Mouse (Mus musculus) liver, postnatal 0 days (tissue): ENCODE data around the gene Mast3. TPM values are rescaled to one million over a fixed set of nuclear protein-coding genes. Genes with fewer than 3 reads are reported as not detected.
A peak's percentile ranks its signal among the peaks of the same experiment; 100 is the strongest.

Source experiments
- ATAC-seq: fragments of 200-750 bp; cut with Nextera tagmentation; 2 replicates; pipeline ENCODE4 v1.8.0; 2017; ENCODE audit warnings: mild to moderate bottlenecking, moderate library complexity
- DNase-seq: peaks from one replicate; pipeline ENCODE4 v3.0.0-alpha.2; 2016
- H3K27ac ChIP-seq: fragments of 300-500 bp; sonication (generic); 2 replicates; pipeline ENCODE4 v1.5.1; 2014; ENCODE audit warnings: antibody characterized with exemption, moderate library complexity, mild to moderate bottlenecking, low read depth
- H3K27me3 ChIP-seq: fragments of 300-500 bp; sonication (generic); 2 replicates; pipeline ENCODE4 v1.6.1; 2014; ENCODE audit warnings: low read length, control low read depth, mixed read lengths; ENCODE audit not compliant: insufficient read depth
- H3K36me3 ChIP-seq: fragments of 300-500 bp; sonication (generic); replicated peaks from 2 replicates; pipeline ENCODE4 v1.6.1; 2014; ENCODE audit warnings: mild to moderate bottlenecking, control low read depth, low read length, moderate library complexity, mixed read lengths; ENCODE audit not compliant: insufficient read depth
- H3K4me1 ChIP-seq: fragments of 300-500 bp; sonication (generic); 2 replicates; pipeline ENCODE4 v1.6.1; 2014; ENCODE audit warnings: antibody characterized with exemption, mild to moderate bottlenecking, control low read depth; ENCODE audit not compliant: insufficient read depth
- H3K4me2 ChIP-seq: fragments of 300-500 bp; sonication (generic); 2 replicates; pipeline ENCODE4 v1.6.1; 2014; ENCODE audit warnings: low read depth, mild to moderate bottlenecking, low read length, moderate library complexity, mixed read lengths
- H3K4me3 ChIP-seq: fragments of 300-500 bp; sonication (generic); 2 replicates; pipeline ENCODE4 v1.5.1; 2014; ENCODE audit warnings: low read depth, low read length
- H3K9ac ChIP-seq: fragments of 300-500 bp; sonication (generic); replicated peaks from 2 replicates; pipeline ENCODE4 v1.6.1; 2014; ENCODE audit warnings: mild to moderate bottlenecking, moderate library complexity
- H3K9me3 ChIP-seq: fragments of 300-500 bp; sonication (generic); 2 replicates; pipeline ENCODE4 v1.6.1; 2016; ENCODE audit warnings: mild to moderate bottlenecking, control low read depth, low read length, mixed read lengths
- CTCF ChIP-seq: sonication (generic); IDR thresholded peaks from 2 replicates; pipeline ENCODE4 v1.5.1; 2016; ENCODE audit warnings: antibody characterized with exemption, low read depth
- EP300 ChIP-seq: IDR thresholded peaks from 2 replicates; pipeline ENCODE4 v1.6.1; 2016; ENCODE audit warnings: antibody characterized with exemption, low read depth, mild to moderate bottlenecking
- WGBS: fragments of 180-500 bp; shearing (Covaris S2); extraction: QIAGEN DNeasy Blood & Tissue Kit; methylation state at CpG from one replicate; pipeline ENCODE4 v1.1.7; 2014; ENCODE audit not compliant: insufficient replicate concordance; 5-methylcytosine and 5-hydroxymethylcytosine counted together
- polyA plus RNA-seq: library from polyadenylated mRNA; unstranded; fragments of >200 nt; fragmentation: Nextera tagmentation; extraction: Ambion mirVana; gene quantifications from 2 replicates; pipeline ENCODE4 v1.2.1, GENCODE M21; 2015

Gene Mast3
- polyA plus RNA-seq, 1 experiment from 2014 or later, result 6.0 TPM

GRCm38 (mm10) chr8:70842484-70842883, 37.6 kb upstream of the Mast3 start:
- TF ChIP-seq EP300 (no peak), CTCF (no peak)
- peak overlapping the region; percentile 58 for H3K4me2 ChIP-seq
- peak overlapping the region; percentile 40 for H3K4me3 ChIP-seq
- ATAC-seq, result no peak
- WGBS, result 76% methylated on average over 25 of the region's 25 CpGs
- H3K36me3 ChIP-seq, result no peaks in the 10 kb centered on the region
- H3K27ac ChIP-seq, result peak overlapping the region; percentile 94
- H3K4me1 ChIP-seq, result peaks cover 36% of the 10 kb centered on the region
- peak overlapping the region; percentile 58 for H3K9ac ChIP-seq
- H3K9me3 ChIP-seq, result no peaks in the 10 kb centered on the region
- no peak for DNase-seq
- H3K27me3 ChIP-seq, result peaks cover 5% of the 10 kb centered on the region; the same call in 1 of the 2 replicates

GRCm38 (mm10) chr8:70841147-70842072, 36.6 kb upstream of the Mast3 start:
- Histone ChIP-seq H3K4me2 (peak overlapping the region; percentile 58), H3K9ac (peak overlapping the region; percentile 58), H3K27me3 (no peaks in the 10 kb centered on the region), H3K4me3 (peak overlapping the region; percentile 40), H3K36me3 (peaks cover 5% of the 10 kb centered on the region), H3K9me3 (no peaks in the 10 kb centered on the region), H3K27ac (peak overlapping the region; percentile 94), H3K4me1 (peaks cover 36% of the 10 kb centered on the region)
- DNase-seq (peak; percentile 95), ATAC-seq (no peak)
- TF ChIP-seq EP300, result peak; percentile 5; the same call in 1 of the 2 replicates
- TF ChIP-seq CTCF, result peak; percentile 99
- WGBS, result 22% methylated on average over 22 of the region's 22 CpGs

- Histone ChIP-seq H3K9me3 (no peaks in the 10 kb centered on the region), H3K4me3 (peak overlapping the region; percentile 40), H3K27ac (peak overlapping the region; percentile 94), H3K27me3 (no peaks in the 10 kb centered on the region), H3K4me2 (peak overlapping the region; percentile 58), H3K36me3 (peaks cover 9% of the 10 kb centered on the region), H3K4me1 (peaks cover 39% of the 10 kb centered on the region), H3K9ac (0 out of 2 replicates have a peak overlapping the region, but pooled peaks have one; percentile 58)
- TF ChIP-seq CTCF (no peak), EP300 (0 out of 2 replicates have a peak, but pooled peaks have one; percentile 6)
- DNase-seq (no peak), ATAC-seq (no peak)
- 38% methylated on average over 10 of the region's 10 CpGs for WGBS
These were observed 35.7 kb upstream of the Mast3 start for GRCm38 (mm10) chr8:70840590-70840989.

GRCm38 (mm10) chr8:70839408-70840351, 34.8 kb upstream of the Mast3 start, which contains the start of gene Arrdc2:
Arrdc2 (minus strand) TSS chr8:70839720.
- TF ChIP-seq EP300 (peak; percentile 74; the same call in 1 of the 2 replicates), CTCF (peak; percentile 8; the same call in 1 of the 2 replicates)
- Histone ChIP-seq H3K27ac (peak within 1 kb of the TSS; percentile 94), H3K36me3 (peaks cover 15% of the 10 kb centered on the region), H3K4me1 (peaks cover 44% of the 10 kb centered on the region), H3K4me2 (peak within 1 kb of the TSS; percentile 94), H3K27me3 (no peaks in the 10 kb centered on the region), H3K9me3 (no peaks in the 10 kb centered on the region), H3K9ac (peak within 1 kb of the TSS; percentile 81), H3K4me3 (peak within 1 kb of the TSS; percentile 71)
- ATAC-seq (peak; percentile 92), DNase-seq (peak; percentile 100)
- WGBS, result 2% methylated on average over 55 of the region's 55 CpGs

- Histone ChIP-seq H3K27me3 (no peaks in the 10 kb centered on the region), H3K27ac (peak overlapping the region; percentile 94), H3K9me3 (no peaks in the 10 kb centered on the region), H3K36me3 (peaks cover 15% of the 10 kb centered on the region), H3K4me1 (peaks cover 37% of the 10 kb centered on the region), H3K4me3 (peak overlapping the region; percentile 71), H3K4me2 (peak overlapping the region; percentile 94), H3K9ac (peak overlapping the region; percentile 81)
- WGBS, result 3% methylated on average over 59 of the region's 66 CpGs
- ATAC-seq (peak; percentile 52), DNase-seq (peak; percentile 43)
- no peak for TF ChIP-seq EP300
- no peak for TF ChIP-seq CTCF
These were observed 34.0 kb upstream of the Mast3 start for GRCm38 (mm10) chr8:70838654-70839407.
